Mouse (Mus musculus) cortical plate, adult 2 months (tissue): Measurements from ENCODE around the gene Ascl1. TPM values are rescaled to one million over a fixed set of nuclear protein-coding genes. Genes with fewer than 3 reads are reported as not detected.

Experiments used
- H3K27ac ChIP-seq: fragments of 200-500 bp; 2 replicates; pipeline ENCODE4 v1.5.1; 2012; ENCODE audit warnings: low read length, control low read depth, inconsistent platforms; ENCODE audit not compliant: insufficient read depth
- H3K4me1 ChIP-seq: fragments of 200-500 bp; 2 replicates; pipeline ENCODE4 v1.6.1; 2011; ENCODE audit warnings: low read length; ENCODE audit not compliant: control insufficient read depth, insufficient read depth
- H3K4me3 ChIP-seq: fragments of 200-500 bp; 2 replicates; pipeline ENCODE4 v1.5.1; 2011; ENCODE audit warnings: mild to moderate bottlenecking, low read length, control low read depth; ENCODE audit not compliant: insufficient read depth
- CTCF ChIP-seq: fragments of 200-500 bp; IDR thresholded peaks from 2 replicates; pipeline ENCODE4 v1.5.1; 2011; ENCODE audit warnings: mild to moderate bottlenecking, control low read depth, low read length; ENCODE audit not compliant: insufficient read depth; ENCODE audit errors: extremely low read depth
- POLR2A ChIP-seq: fragments of 200-500 bp; IDR thresholded peaks from 2 replicates; pipeline ENCODE4 v1.6.1; 2011; ENCODE audit warnings: mild to moderate bottlenecking, low read length, control low read depth; ENCODE audit not compliant: insufficient read depth; ENCODE audit errors: extremely low read depth
- polyA plus RNA-seq: library from polyadenylated mRNA; depleted of rRNA; stranded (reverse); fragments of >200 nt; gene quantifications from 2 replicates; pipeline ENCODE4 v1.2.3, GENCODE M21; 2012; rRNA removed

Ascl1 gene
- 5.8 and 6.6 TPM in 2 replicates for polyA plus RNA-seq

- H3K4me3 ChIP-seq: peak within 1 kb of the TSS; percentile 54
- peak within 1 kb of the TSS; percentile 86 for H3K27ac ChIP-seq
- no peaks in the 10 kb centered on the region for H3K4me1 ChIP-seq
- TF ChIP-seq POLR2A: no peak
- no peak for TF ChIP-seq CTCF
Observed at GRCm38 (mm10) chr10:87493576-87493975, at the start of gene Ascl1. TSS of gene Ascl1 (minus strand) at chr10:87493660.

GRCm38 (mm10) chr10:87534172-87534571 lies 40.7 kb upstream of the Ascl1 start:
- Histone ChIP-seq H3K4me1 (no peaks in the 10 kb centered on the region), H3K27ac (no peak overlapping the region), H3K4me3 (no peak overlapping the region)
- no peak for TF ChIP-seq CTCF
- no peak for TF ChIP-seq POLR2A

GRCm38 (mm10) chr10:87521646-87522045 lies 28.2 kb upstream of the Ascl1 start, which contains the start of gene Pah:
TSS of gene Pah (plus strand) at chr10:87521795.
- Histone ChIP-seq H3K4me1 (no peaks in the 10 kb centered on the region), H3K4me3 (no peak within 1 kb of the TSS), H3K27ac (no peak within 1 kb of the TSS)
- no peak for TF ChIP-seq CTCF
- no peak for TF ChIP-seq POLR2A

- no peaks in the 10 kb centered on the region for H3K4me1 ChIP-seq
- no peak overlapping the region for H3K27ac ChIP-seq
- no peak overlapping the region for H3K4me3 ChIP-seq
- TF ChIP-seq POLR2A (no peak), CTCF (no peak)
Observed at GRCm38 (mm10) chr10:87520401-87521116, 27.1 kb upstream of the Ascl1 start.

- Histone ChIP-seq H3K27ac (no peak overlapping the region), H3K4me3 (no peak overlapping the region), H3K4me1 (no peaks in the 10 kb centered on the region)
- no peak for TF ChIP-seq POLR2A
- TF ChIP-seq CTCF: no peak
Observed at GRCm38 (mm10) chr10:87518585-87518984, 25.1 kb upstream of the Ascl1 start.

- Histone ChIP-seq H3K27ac (no peak overlapping the region), H3K4me3 (no peak overlapping the region), H3K4me1 (no peaks in the 10 kb centered on the region)
- TF ChIP-seq CTCF (no peak), POLR2A (no peak)
Observed at GRCm38 (mm10) chr10:87513052-87513451, 19.6 kb upstream of the Ascl1 start.

GRCm38 (mm10) chr10:87508581-87508980 lies 15.1 kb upstream of the Ascl1 start:
- TF ChIP-seq POLR2A (no peak), CTCF (no peak)
- Histone ChIP-seq H3K4me3 (no peak overlapping the region), H3K27ac (no peak overlapping the region), H3K4me1 (peaks cover 2% of the 10 kb centered on the region; the same call in 1 of the 2 replicates)

GRCm38 (mm10) chr10:87503946-87504345 lies 10.5 kb upstream of the Ascl1 start:
- no peak overlapping the region for H3K4me3 ChIP-seq
- H3K4me1 ChIP-seq: peaks cover 2% of the 10 kb centered on the region; the same call in 1 of the 2 replicates
- TF ChIP-seq POLR2A: no peak
- TF ChIP-seq CTCF: peak; percentile 87
- H3K27ac ChIP-seq: no peak overlapping the region

- no peaks in the 10 kb centered on the region for H3K4me1 ChIP-seq
- H3K27ac ChIP-seq: no peak overlapping the region
- no peak overlapping the region for H3K4me3 ChIP-seq
- peak; percentile 57 for TF ChIP-seq CTCF
- no peak for TF ChIP-seq POLR2A
Observed at GRCm38 (mm10) chr10:87502283-87502682, 8.8 kb upstream of the Ascl1 start.

GRCm38 (mm10) chr10:87501659-87502042 lies 8.2 kb upstream of the Ascl1 start:
- H3K4me3 ChIP-seq: no peak overlapping the region
- H3K4me1 ChIP-seq: no peaks in the 10 kb centered on the region
- TF ChIP-seq CTCF: no peak
- no peak for TF ChIP-seq POLR2A
- no peak overlapping the region for H3K27ac ChIP-seq
